Mouse (Mus musculus): ENCODE data around the gene Fchsd2.

DNA sequence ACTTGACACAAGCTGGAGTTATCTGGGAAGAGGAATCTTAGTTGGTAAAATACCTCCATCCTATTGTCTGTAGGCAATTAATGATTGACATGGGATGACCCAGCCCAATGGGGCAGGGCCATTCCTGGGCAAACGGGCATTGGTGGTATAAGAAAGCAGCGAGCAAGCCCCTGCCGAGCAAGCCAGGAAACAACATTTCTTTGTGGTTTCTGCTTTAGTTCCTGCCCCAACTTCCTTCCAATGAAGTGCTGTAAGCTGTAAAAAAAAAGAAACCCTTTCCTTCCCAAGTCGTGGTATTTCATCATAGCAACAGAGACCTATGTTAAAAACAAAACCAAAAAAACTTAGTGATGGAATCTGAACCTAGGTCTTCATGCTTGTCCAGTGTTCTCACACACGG, 32.2 kb upstream of the Fchsd2 start:
- TF ChIP-seq POLR2A (IDR thresholded peaks at IDR 0.05; ENCODE audit: borderline replicate concordance, extremely low read depth, low read depth, low read length) = no peak
- TF ChIP-seq CTCF (IDR thresholded peaks at IDR 0.05; ENCODE audit: insufficient read depth, low read length) = no peak
